ENCODE assay signal across 8 mouse cellular contexts in the genomic region with DNA sequence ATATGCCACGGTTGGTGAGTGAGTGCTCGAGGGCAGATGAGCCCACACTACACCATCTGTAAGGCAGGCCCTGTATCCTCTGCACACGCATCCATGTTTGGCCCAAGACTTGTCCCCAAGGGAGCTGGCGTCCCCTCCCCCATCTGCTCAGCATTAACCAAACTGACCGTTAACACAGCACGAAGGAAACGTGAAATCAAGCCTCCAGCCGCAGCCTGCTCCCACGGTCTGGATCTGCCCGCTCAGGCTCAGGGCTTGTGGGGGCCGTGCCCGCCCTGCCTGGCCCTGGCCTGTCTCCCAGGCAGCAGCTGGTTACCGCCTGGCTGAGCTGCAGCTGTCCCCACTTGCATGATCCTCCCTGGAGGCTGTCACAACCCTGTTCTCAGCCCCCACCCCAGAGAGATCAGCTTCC. TPM values are rescaled to one million over a fixed set of nuclear protein-coding genes. Genes with fewer than 3 reads are reported as not detected.
DNase-seq lines count a peak whose midpoint lies in the region; ATAC-seq and TF ChIP-seq lines count a peak whose summit lies in the region.

No protein-coding gene starts in this region.

- 0 out of 2 replicates have a peak overlapping the region, but pooled peaks have one; percentile 13 for H3K27ac ChIP-seq in embryonic facial prominence, embryonic 11.5 days (replicated peaks; ENCODE audit: low read depth, low read length)
- peak overlapping the region; percentile 32 for H3K27ac ChIP-seq in midbrain, embryonic 14.5 days (replicated peaks; ENCODE audit: low read depth, low read length)
- peak overlapping the region; percentile 35 for H3K27ac ChIP-seq in testis, adult 2 months (ENCODE audit: control insufficient read depth, insufficient read depth, low read depth, low read length)

- no peak overlapping the region for H3K9ac ChIP-seq in embryonic facial prominence, embryonic 11.5 days (replicated peaks; ENCODE audit: low read length)
- no peak overlapping the region for H3K9ac ChIP-seq in midbrain, embryonic 14.5 days (replicated peaks; ENCODE audit: low read length)

- H3K9me3 ChIP-seq in embryonic facial prominence, embryonic 11.5 days (replicated peaks; ENCODE audit: control insufficient read depth, low read length): no peaks in the 10 kb centered on the region
- H3K9me3 ChIP-seq in midbrain, embryonic 14.5 days (ENCODE audit: control insufficient read depth, low read length): no peaks in the 10 kb centered on the region

- peak; percentile 51 to 74 for DNase-seq in cerebellum, postnatal 14 days
- DNase-seq in cerebellum, postnatal 36 days: no peak
- peak; percentile 33 for DNase-seq in embryonic facial prominence, embryonic 11.5 days (ENCODE audit: low spot score)
- peak; percentile 72 for DNase-seq in heart, postnatal 25 days (ENCODE audit: low spot score)
- DNase-seq in layer of hippocampus, adult 18-20 months (ENCODE audit: low spot score in 2 of 2): peak; percentile 59 to 68
- peak; percentile 68 for DNase-seq in midbrain, embryonic 14.5 days
- DNase-seq in embryo, embryonic 10.5 days (ENCODE audit: low spot score): no peak

- no peak for TF ChIP-seq CTCF in testis, adult 2 months (IDR thresholded peaks at IDR 0.05; ENCODE audit: control insufficient read depth, insufficient read depth, insufficient replicate concordance, low read depth, low read length)

- WGBS in embryonic facial prominence, embryonic 11.5 days: 64% methylated on average over 13 of the region's 13 CpGs
- 26% methylated on average over 13 of the region's 13 CpGs for WGBS in midbrain, embryonic 14.5 days

- no peaks in the 10 kb centered on the region for H3K36me3 ChIP-seq in embryonic facial prominence, embryonic 11.5 days (replicated peaks; ENCODE audit: control insufficient read depth, insufficient read depth, low read depth, low read length)
- no peaks in the 10 kb centered on the region for H3K36me3 ChIP-seq in midbrain, embryonic 14.5 days (ENCODE audit: control insufficient read depth, insufficient read depth, low read length)
- H3K36me3 ChIP-seq in testis, adult 2 months (ENCODE audit: control insufficient read depth, insufficient read depth, low read length): no peaks in the 10 kb centered on the region

- peaks cover 7% of the 10 kb centered on the region for H3K4me1 ChIP-seq in embryonic facial prominence, embryonic 11.5 days (ENCODE audit: control insufficient read depth, insufficient read depth, low read length)
- H3K4me1 ChIP-seq in midbrain, embryonic 14.5 days (ENCODE audit: control insufficient read depth, insufficient read depth, low read length): peaks cover 25% of the 10 kb centered on the region
- peaks cover 24% of the 10 kb centered on the region for H3K4me1 ChIP-seq in testis, adult 2 months (ENCODE audit: control insufficient read depth, insufficient read depth, low read length)

- TF ChIP-seq POLR2A in testis, adult 2 months (IDR thresholded peaks at IDR 0.05; ENCODE audit: control insufficient read depth, low read depth, low read length): no peak

- H3K4me3 ChIP-seq in embryonic facial prominence, embryonic 11.5 days (ENCODE audit: low read depth, low read length): no peak overlapping the region
- no peak overlapping the region for H3K4me3 ChIP-seq in midbrain, embryonic 14.5 days (replicated peaks; ENCODE audit: low read depth, low read length)
- no peak overlapping the region for H3K4me3 ChIP-seq in testis, adult 2 months (ENCODE audit: control insufficient read depth, low read depth, low read length)

- intact Hi-C loops in heart, postnatal 25 days (cut with DNase I): no loop called here

- H3K27me3 ChIP-seq in embryonic facial prominence, embryonic 11.5 days (ENCODE audit: control insufficient read depth, insufficient read depth, low read length): no peaks in the 10 kb centered on the region
- no peaks in the 10 kb centered on the region for H3K27me3 ChIP-seq in midbrain, embryonic 14.5 days (ENCODE audit: control insufficient read depth, insufficient read depth, low read length)
- no peaks in the 10 kb centered on the region for H3K27me3 ChIP-seq in testis, adult 2 months (ENCODE audit: control insufficient read depth, insufficient read depth, low read length)

- ATAC-seq in embryonic facial prominence, embryonic 11.5 days (replicated peaks; ENCODE audit: insufficient number of reproducible peaks, low FRiP score, low TSS enrichment, low read depth): peak; percentile 65
- peak; percentile 81 for ATAC-seq in midbrain, embryonic 14.5 days (ENCODE audit: low FRiP score, low TSS enrichment)

- H3K4me2 ChIP-seq in embryonic facial prominence, embryonic 11.5 days (ENCODE audit: low read depth, low read length): no peak overlapping the region
- no peak overlapping the region for H3K4me2 ChIP-seq in midbrain, embryonic 14.5 days (ENCODE audit: low read length)

RNA-seq across cellular contexts. Expression of gene Fgfr4, which starts 16.5 kb away (rescaled TPM):
- polyA plus RNA-seq in embryonic facial prominence, embryonic 11.5 days (2014; fragmentation: Nextera tagmentation; extraction: Ambion mirVana): 1.4 and 1.6 TPM in 2 replicates
- under 1 TPM; 0.11 to 0.44 TPM for total RNA-seq in heart, postnatal 25 days (2021)
- under 1 TPM; 0.12 to 0.41 TPM for total RNA-seq in layer of hippocampus, adult 18-20 months (2021)
- 0.38 and 0.99 TPM in 2 replicates for polyA plus RNA-seq in midbrain, embryonic 14.5 days (2014; fragmentation: Nextera tagmentation; extraction: Ambion mirVana)
- polyA plus RNA-seq in testis, adult 2 months (2012; rRNA removed): 2.9 and 3.0 TPM in 2 replicates

RNA-seq across cellular contexts. Expression of gene Gm17617, which starts 35.6 kb away (rescaled TPM):
- not detected in 2 replicates for polyA plus RNA-seq in embryonic facial prominence, embryonic 11.5 days (2014; fragmentation: Nextera tagmentation; extraction: Ambion mirVana)
- not detected for total RNA-seq in heart, postnatal 25 days (2021)
- not detected for total RNA-seq in layer of hippocampus, adult 18-20 months (2021)
- polyA plus RNA-seq in midbrain, embryonic 14.5 days (2014; fragmentation: Nextera tagmentation; extraction: Ambion mirVana): not detected in 2 replicates
- polyA plus RNA-seq in testis, adult 2 months (2012; rRNA removed): not detected in 2 replicates

RNA-seq across cellular contexts. Expression of gene Nsd1, which starts 40.6 kb away (rescaled TPM):
- 62.3 and 67.4 TPM in 2 replicates for polyA plus RNA-seq in embryonic facial prominence, embryonic 11.5 days (2014; fragmentation: Nextera tagmentation; extraction: Ambion mirVana)
- total RNA-seq in heart, postnatal 25 days (2021): 10 to 100 TPM; 59.1 to 65.4 TPM
- 100 to 1,000 TPM; 111 to 124 TPM for total RNA-seq in layer of hippocampus, adult 18-20 months (2021)
- 72.6 and 76.6 TPM in 2 replicates for polyA plus RNA-seq in midbrain, embryonic 14.5 days (2014; fragmentation: Nextera tagmentation; extraction: Ambion mirVana)
- 9.0 and 9.5 TPM in 2 replicates for polyA plus RNA-seq in testis, adult 2 months (2012; rRNA removed)

Comparison
In these comparisons a context has a peak if more than half of its experiments do, and no peak if none do; other contexts are left out.
1. DNase-seq: peak in cerebellum, postnatal 14 days (2 of 2), embryonic facial prominence, embryonic 11.5 days (single experiment), heart, postnatal 25 days (single experiment), layer of hippocampus, adult 18-20 months (2 of 2) and midbrain, embryonic 14.5 days (single experiment); none in cerebellum, postnatal 36 days (0 of 2) and embryo, embryonic 10.5 days (single experiment).
2. Peak in every context shown above with its lines, with median percentiles within 50 percentile points of each other: H3K27ac ChIP-seq.